Mouse (Mus musculus): ENCODE results near the gene Gak. TPM values are rescaled to one million over a fixed set of nuclear protein-coding genes. Genes with fewer than 3 reads are reported as not detected.

The Gak gene
- 10 to 100 TPM; 98.1 to 98.8 TPM for total RNA-seq (2021)

DNA sequence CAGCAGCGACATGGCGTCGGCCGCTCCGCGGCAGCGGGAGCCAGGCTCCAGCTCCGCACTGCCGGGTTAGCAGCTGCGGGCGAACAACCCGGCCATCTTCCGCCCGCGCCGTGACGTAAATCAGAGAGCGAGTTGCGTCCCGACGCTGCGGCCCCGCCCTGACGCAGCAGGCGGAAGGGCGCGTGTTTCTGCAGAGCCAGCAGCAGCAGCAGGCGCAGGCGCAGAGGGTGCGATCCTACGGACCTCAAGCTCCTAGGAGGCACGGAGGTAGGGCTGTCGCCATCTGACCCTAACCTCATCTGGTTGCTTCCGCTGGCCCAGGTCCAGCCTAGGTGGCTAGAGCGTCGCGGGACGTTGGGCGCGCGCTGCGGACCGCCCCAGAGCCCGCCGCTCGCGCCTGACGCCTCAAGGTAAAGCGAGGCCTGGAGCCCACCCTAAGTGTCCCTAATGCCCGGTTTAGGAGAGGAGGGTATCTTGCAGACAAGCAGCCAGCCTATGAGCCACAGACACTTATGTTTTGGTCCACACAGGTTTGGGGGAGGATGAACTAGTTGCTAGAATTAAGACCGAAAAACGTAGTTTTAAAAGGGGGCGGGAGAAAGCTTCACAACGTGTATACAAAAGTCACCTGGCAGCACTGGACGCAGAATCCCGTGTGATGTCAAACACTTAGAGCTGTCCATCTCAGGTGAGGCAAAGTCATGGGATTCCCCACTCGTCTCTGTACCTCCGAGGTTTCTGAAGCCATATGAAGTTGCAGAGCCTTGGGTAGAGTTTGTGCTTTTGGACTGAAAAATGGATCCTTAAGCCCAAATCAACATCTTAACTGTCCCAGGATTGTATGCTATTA, at the start of gene Gak, which contains the start of gene Tmem175:
Gak (minus strand) TSS at position 122 of the 850 bp plus-strand sequence.
Tmem175 (plus strand) TSS at position 137 of the 850 bp plus-strand sequence.
- peak; percentile 94 for DNase-seq (ENCODE audit: low spot score in 2 of 2)
- intact Hi-C loops (cut with DNase I) = no loop called here

- intact Hi-C loops (cut with DNase I) = no loop called here
- no peak for DNase-seq (ENCODE audit: low spot score in 2 of 2)
These were observed 48.8 kb upstream of the Gak start for GRCm38 (mm10) chr5:108678296-108678854.

- DNase-seq (ENCODE audit: low spot score in 2 of 2) = peak; percentile 82 to 84
- intact Hi-C loops (cut with DNase I) = no loop called here
These were observed 48.2 kb upstream of the Gak start for GRCm38 (mm10) chr5:108677605-108678295.

- DNase-seq (ENCODE audit: low spot score in 2 of 2) = no peak
- intact Hi-C loops (cut with DNase I) = no loop called here
These were observed 47.4 kb upstream of the Gak start for GRCm38 (mm10) chr5:108676772-108677498.

DNA sequence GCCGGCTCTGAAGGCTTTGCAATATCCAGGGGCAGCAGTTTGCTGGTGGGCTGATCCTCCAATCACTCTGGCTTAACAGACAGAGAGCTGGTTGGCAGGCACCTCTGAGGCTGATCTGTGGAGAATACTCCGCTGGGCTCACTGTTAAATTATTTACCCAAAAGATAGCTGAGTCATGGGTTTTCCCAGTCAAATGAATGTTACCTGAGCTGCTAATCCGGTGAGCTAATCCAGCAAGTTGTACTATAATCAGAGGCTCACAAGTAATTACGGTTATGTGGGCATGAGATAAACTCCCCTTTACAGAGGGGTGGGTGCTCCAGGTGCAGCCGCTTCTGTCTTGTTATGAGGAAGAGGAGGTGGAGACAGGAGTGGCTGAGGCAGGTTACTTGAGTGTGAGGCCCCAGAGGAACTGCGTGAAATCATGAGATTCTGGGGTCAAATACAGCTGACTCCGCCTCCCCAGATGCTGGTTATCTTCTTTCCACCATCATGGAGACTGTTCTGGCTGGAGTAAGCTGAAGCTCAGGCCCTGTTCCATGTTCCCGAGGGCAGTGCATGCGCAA, 45.8 kb upstream of the Gak start, which contains the start of gene Slc26a1:
Slc26a1 (minus strand) TSS at position 319 of the 566 bp plus-strand sequence.
- intact Hi-C loops (cut with DNase I) = no loop called here
- DNase-seq (ENCODE audit: low spot score in 2 of 2) = no peak

DNA sequence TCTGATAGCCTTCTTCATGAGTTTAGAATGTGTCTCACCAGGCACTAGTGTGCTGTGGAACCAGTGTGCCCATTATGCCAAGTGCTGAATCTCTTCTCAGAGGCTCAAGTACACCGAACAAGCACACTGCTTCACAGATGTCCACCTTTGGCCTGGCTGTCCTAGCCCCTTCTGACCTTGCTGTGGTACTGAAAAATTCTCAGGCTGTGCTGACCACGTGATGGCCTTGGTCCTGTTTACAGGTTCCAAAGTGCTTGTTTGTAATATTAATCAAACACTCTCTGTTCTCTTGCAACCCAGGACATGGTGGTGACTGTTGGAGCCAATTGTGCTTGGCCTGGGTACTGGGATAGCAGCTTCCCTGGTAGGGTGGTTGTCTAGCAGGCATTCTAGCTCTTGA, 45.1 kb upstream of the Gak start:
- intact Hi-C loops (cut with DNase I) = no loop called here

GRCm38 (mm10) chr5:108671757-108672156, 42.2 kb upstream of the Gak start:
- DNase-seq (ENCODE audit: low spot score in 2 of 2) = no peak
- intact Hi-C loops (cut with DNase I) = no loop called here

More for the DNA sequence above, 45.1 kb upstream of the Gak start:
- DNase-seq (ENCODE audit: low spot score in 2 of 2) = no peak

DNA sequence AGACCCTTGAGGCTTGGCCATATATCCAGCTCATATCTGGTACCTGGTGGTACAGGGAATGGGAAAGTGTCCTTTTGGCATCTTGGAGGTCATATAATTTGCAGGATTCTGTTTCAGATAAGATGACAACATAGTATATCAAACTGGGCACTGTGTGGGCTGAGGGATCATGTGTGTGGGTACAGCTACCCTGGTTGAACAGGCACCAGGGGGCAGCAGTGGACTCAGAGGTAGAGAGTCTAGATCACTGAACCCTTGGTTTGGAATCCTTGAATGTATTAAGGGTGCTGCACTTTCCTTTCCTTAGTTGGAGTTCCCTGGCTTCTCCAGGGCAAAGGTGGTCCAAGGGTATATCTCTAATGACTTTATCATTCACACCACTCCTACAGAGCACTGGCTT, 41.2 kb upstream of the Gak start:
- intact Hi-C loops (cut with DNase I) = no loop called here
- DNase-seq (ENCODE audit: low spot score in 2 of 2) = no peak

DNA sequence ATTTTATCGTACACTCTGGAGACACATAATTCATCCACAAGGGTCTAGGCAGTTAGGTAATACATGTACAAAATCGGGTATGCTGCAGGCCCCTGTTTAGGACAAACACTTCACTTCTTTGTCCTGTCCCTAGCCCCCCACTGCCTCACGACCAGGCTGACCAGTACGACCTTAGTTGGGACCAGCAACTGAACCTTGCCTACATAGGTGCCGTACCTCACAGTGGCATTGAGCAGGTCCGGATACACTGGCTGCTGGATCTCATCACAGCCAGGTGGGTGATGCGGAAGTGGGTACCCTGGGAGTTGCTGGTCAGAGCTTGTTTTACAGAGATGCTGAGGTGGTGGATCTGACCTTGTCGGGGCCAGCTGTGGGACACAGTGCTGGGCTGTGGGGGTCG, 40.4 kb upstream of the Gak start:
- no peak for DNase-seq (ENCODE audit: low spot score in 2 of 2)
- intact Hi-C loops (cut with DNase I) = loop anchor here (2.0 to 5.0 kb wide), 2 partner anchors 57 to 243 kb away; no protein-coding TSS in a partner anchor

DNA sequence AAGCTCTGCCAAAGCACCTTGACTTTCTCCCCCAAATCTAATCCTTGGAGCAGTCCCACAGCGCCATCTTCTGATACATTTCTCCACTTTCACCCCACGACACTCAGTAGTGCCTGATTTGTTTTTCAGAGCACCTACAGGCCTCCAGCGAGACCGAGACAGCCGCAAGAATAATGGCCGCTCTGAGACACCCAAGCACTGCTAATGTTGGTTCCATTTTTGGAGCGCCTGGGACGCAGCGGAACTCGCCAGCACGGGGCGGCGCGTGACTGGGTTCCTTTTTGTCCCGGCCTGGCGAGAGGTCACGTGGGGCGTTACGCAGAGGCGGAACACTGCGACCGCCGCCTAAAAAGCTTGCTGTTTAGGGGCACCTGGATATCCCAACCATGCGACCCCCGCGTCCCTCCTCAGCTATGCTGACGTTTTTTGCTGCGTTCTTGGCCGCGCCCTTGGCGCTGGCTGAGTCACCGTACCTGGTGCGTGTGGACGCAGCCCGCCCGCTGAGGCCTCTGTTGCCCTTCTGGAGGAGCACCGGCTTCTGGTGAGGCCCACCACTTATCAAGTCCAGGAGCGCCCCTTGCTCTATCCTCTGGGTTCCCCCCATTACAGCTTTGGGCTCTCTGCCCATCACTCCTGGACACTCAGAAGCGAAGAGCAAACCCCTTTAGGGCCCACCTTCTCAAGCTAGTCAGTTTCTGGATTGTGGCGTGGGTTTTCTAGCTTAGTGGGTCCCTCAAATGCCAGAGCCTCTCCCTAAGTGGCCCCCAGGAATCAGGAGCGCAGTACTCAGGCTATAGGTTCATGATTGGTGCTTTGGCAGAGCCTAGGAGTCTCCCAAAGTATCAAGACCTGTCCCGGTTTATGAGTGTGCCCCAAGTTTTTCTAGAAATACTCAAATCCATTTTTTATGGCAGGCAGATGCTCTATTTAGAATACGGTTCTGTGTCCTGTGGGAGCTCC, 39.7 kb upstream of the Gak start, which contains the start of gene Dgkq:
Dgkq (minus strand) TSS at position 696 of the 960 bp plus-strand sequence.
- peak; percentile 91 to 92 for DNase-seq (ENCODE audit: low spot score in 2 of 2)
- intact Hi-C loops (cut with DNase I) = loop anchor here (2.0 to 5.0 kb wide), 2 partner anchors 58 to 242 kb away; no protein-coding TSS in a partner anchor

DNA sequence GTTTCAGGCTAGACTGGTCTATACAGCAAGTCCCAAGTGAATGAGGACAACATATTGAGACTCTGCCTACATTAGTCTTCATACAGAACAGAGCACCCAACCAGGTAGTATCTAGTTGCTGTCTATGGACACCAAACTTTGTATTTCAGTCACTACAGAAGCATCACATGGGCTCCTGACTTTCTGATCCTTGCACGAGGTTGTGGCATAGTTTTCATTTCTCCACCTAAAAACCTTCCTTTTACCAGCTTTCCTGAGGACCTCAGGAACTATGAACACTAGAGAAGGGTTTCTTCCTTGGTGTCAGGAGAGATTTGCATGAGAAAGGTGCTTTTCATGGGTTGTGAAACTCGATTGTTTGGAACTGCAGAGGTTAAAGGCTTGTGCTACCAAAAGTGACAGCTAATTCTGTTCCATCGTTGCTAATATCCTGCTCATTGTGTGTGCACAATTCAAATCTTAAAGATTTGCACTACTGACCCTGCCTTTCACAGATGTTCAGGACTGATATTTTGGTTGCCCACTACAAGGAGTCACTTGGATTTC, 38.9 kb upstream of the Gak start:
- intact Hi-C loops (cut with DNase I) = loop anchor here (2.0 to 5.0 kb wide), 2 partner anchors 58 to 241 kb away; no protein-coding TSS in a partner anchor
- no peak for DNase-seq (ENCODE audit: low spot score in 2 of 2)

DNA sequence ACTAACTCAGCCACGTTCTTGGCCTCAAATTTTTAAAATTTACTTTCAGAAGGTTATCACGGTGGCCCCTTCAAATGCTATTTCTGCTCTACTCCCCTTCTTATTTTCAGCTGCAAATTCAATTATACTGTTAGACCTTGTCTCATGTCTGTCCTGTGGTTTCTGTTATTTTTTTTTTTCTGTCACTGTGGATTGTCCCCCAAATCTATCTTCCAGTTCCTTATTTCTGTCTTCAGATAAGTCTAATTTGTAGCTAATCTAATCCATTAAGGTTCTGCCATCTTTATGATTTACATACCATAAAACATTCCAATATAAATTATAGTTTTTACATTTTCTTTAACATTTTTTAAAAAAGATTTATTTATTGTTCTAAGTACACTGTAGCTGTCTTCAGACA, 37.8 kb upstream of the Gak start:
- no peak for DNase-seq (ENCODE audit: low spot score in 2 of 2)
- intact Hi-C loops (cut with DNase I) = loop anchor here (5.0 kb wide), 1 partner anchor 240 kb away; no protein-coding TSS in a partner anchor

DNA sequence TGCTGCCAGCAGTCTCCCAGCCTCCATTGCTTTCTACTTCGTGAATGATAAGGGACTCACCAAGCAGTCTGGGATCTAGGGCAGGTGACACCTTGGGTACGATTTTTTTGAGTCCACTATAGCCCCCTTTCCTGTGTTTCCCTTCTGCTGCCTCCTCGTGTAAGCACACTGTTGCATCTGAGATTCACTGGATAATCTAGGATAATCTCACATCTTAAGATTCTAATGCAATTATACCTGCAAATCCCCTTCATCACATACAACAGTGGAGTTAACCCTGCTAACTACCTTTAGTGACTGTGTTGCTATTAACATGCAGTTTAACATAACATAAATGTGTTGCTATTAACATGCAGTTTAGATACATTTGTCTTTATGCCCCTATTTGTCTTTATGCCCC, 35.5 kb upstream of the Gak start:
- DNase-seq (ENCODE audit: low spot score in 2 of 2) = no peak
- intact Hi-C loops (cut with DNase I) = loop anchor here (5.0 kb wide), 1 partner anchor 238 kb away; no protein-coding TSS in a partner anchor

DNA sequence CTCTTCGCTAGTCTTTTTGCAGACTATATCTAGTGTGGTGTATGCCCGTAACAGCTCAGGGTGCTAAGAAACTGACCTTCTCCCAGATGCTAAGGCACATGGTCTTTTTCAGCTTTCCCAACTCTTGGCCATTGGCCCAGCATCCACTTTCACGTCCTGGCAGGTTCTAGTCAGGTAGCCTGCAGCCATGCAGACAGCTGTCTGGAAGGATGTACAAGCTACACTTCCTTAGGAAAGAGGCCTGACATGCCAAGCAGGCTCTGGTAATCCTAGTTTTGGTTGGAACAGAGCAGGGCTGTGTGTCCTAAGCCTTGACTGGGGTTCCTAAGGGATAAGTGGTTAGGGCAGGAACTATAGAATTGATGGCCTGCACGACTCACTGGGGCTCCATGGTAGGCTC, 33.2 kb upstream of the Gak start:
- intact Hi-C loops (cut with DNase I) = no loop called here
- no peak for DNase-seq (ENCODE audit: low spot score in 2 of 2)

DNA sequence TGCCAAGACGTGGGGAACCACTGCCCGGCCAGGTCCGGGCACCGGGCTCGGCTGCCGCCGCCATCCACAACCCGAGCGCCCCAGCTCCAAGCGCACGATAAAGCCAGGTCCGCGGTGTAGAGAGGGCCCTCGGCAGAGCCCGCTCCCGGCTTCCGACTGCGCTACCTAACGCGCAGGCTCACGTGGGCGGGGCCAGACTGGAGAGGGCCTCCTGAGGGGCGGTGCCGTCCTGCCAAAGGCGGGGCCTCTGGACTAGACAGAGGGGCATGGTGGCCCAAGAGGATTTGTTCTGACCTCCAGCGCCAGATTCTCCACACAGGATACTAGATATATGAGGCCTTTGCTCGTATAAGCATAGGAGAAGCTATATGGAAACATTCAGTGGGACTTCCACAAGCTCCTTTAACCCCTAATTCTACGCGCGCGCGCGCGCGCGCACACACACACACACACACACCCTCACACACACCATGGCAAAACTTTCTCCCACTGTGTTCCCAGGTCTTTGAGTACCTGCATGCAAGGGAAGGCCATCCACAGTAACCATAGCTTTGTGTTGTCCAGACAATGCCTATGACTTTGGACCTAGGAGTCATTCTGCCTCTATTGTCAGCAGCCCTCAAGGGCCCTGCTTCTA, 31.2 kb upstream of the Gak start:
- intact Hi-C loops (cut with DNase I) = no loop called here
- DNase-seq (ENCODE audit: low spot score in 2 of 2) = peak; percentile 89

- intact Hi-C loops (cut with DNase I) = no loop called here
- DNase-seq (ENCODE audit: low spot score in 2 of 2) = no peak
These were observed 30.4 kb upstream of the Gak start, which contains the start of gene Idua for GRCm38 (mm10) chr5:108659698-108660631. Gene Idua (plus strand): TSS chr5:108660331.
